Comparison of ENCODE assay signal across 27 mouse cellular contexts in the genomic region with DNA sequence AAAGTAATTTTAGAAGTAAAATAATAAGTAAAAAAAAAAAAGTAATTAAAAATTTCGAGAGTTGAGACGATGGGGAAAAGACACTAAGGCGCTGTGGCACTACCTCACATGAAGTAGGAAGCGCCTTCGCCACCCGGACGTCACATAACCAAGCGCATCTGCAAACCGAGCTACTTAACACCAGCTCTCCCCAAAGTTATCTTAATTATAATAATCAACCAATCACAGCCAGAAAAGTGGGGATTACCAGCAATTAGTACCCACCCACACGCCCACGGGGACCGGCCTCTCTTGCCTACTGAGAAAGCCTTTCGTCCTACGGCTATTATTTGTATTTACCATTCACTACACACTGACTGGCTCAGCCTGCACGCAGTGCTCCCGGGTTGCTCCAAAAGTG. TPM values are rescaled to one million over a fixed set of nuclear protein-coding genes. Genes with fewer than 3 reads are reported as not detected.
A peak's percentile ranks its signal among the peaks of the same experiment; 100 is the strongest.
DNase-seq lines count a peak whose midpoint lies in the region; ATAC-seq and TF ChIP-seq lines count a peak whose summit lies in the region.
"Had no signal": no experiment of that assay in that cellular context is flagged by ENCODE, and none has a peak within 500 bp of the region (broad histone marks: within the 10 kb centered on the region; RNA-seq: fewer than 3 reads in every experiment).

No protein-coding gene starts in this region.

- H3K79me2 ChIP-seq in MEL (ENCODE audit: control insufficient read depth, insufficient read depth, low read length, poor library complexity): no peaks in the 10 kb centered on the region

- no peak for ATAC-seq in intestine, postnatal 0 days
- ATAC-seq in granulocyte monocyte progenitor cell, adult 5-6 weeks (replicated peaks; ENCODE audit: poor library complexity, severe bottlenecking): no peak
- ATAC-seq: forebrain, embryonic 13.5 days; forebrain, embryonic 16.5 days; intestine, embryonic 16.5 days; Patski had no signal

- peaks cover 3 to 12% of the 10 kb centered on the region in 2 experiments; a peak in 3 of 4 replicates for H3K27me3 ChIP-seq in MEL (ENCODE audit: control insufficient read depth in 1 of 2, insufficient read depth in 2 of 2, low read length in 2 of 2)
- peaks cover 17% of the 10 kb centered on the region for H3K27me3 ChIP-seq in intestine, postnatal 0 days (replicated peaks; ENCODE audit: control insufficient read depth, insufficient read depth, low read length)

- no peak overlapping the region for H3K9ac ChIP-seq in MEL (ENCODE audit: control insufficient read depth, low read depth, low read length, poor library complexity, severe bottlenecking)
- H3K9ac ChIP-seq in intestine, postnatal 0 days (ENCODE audit: low read depth, low read length): no peak overlapping the region
- H3K9ac ChIP-seq: forebrain, embryonic 13.5 days; heart, embryonic 13.5 days; hindbrain, embryonic 12.5 days; hindbrain, embryonic 15.5 days had no signal

- no peaks in the 10 kb centered on the region for H3K36me3 ChIP-seq in MEL (ENCODE audit: control insufficient read depth in 1 of 2, insufficient read depth in 2 of 2, low read length in 2 of 2)
- no peaks in the 10 kb centered on the region for H3K36me3 ChIP-seq in intestine, postnatal 0 days (ENCODE audit: control insufficient read depth, insufficient read depth)
- H3K36me3 ChIP-seq: forebrain, embryonic 10.5 days; heart, embryonic 10.5 days; heart, embryonic 13.5 days; hindbrain, embryonic 12.5 days; hindbrain, embryonic 15.5 days had no signal

- TF ChIP-seq CTCF in MEL (IDR thresholded peaks at IDR 0.05 in 2 of 3, conservative IDR thresholded peaks at IDR 0.05 in 1 of 3; ENCODE audit: control insufficient read depth in 1 of 3, insufficient read depth in 1 of 3, low read depth in 2 of 3, low read length in 3 of 3, poor library complexity in 1 of 3, severe bottlenecking in 1 of 3): no peak
- no peak for TF ChIP-seq CTCF in intestine, postnatal 0 days (IDR thresholded peaks at IDR 0.05; ENCODE audit: low read depth)

- H3K9me3 ChIP-seq in MEL (replicated peaks; ENCODE audit: insufficient read depth, low read length): no peaks in the 10 kb centered on the region
- H3K9me3 ChIP-seq in intestine, postnatal 0 days (ENCODE audit: control insufficient read depth): no peaks in the 10 kb centered on the region
- H3K9me3 ChIP-seq: forebrain, embryonic 10.5 days; forebrain, embryonic 13.5 days; heart, embryonic 10.5 days; heart, embryonic 13.5 days; hindbrain, embryonic 12.5 days; hindbrain, embryonic 15.5 days had no signal

- no peak for TF ChIP-seq POLR2A in MEL (IDR thresholded peaks at IDR 0.05; ENCODE audit: control insufficient read depth in 1 of 2, insufficient read depth in 1 of 2, low read depth in 1 of 2, low read length in 2 of 2, poor library complexity in 1 of 2)

- TF ChIP-seq RAD21 in MEL (IDR thresholded peaks at IDR 0.05; ENCODE audit: low read depth, low read length): no peak

- no peak overlapping the region for H3K4me3 ChIP-seq in MEL (ENCODE audit: control insufficient read depth in 1 of 2, insufficient read depth in 1 of 2, low read depth in 2 of 2, low read length in 2 of 2)
- no peak overlapping the region for H3K4me3 ChIP-seq in intestine, postnatal 0 days (ENCODE audit: low read depth, low read length)
- H3K4me3 ChIP-seq: forebrain, embryonic 10.5 days; forebrain, embryonic 13.5 days; gastrocnemius, adult 2 months; heart, adult 2 months; heart, embryonic 10.5 days; heart, embryonic 13.5 days; hindbrain, embryonic 12.5 days; hindbrain, embryonic 15.5 days had no signal

- intact Hi-C loops in gastrocnemius, postnatal 14 days (cut with DNase I; ENCODE audit: low total_unique reads): no loop called here

- H3K4me2 ChIP-seq in intestine, postnatal 0 days (replicated peaks; ENCODE audit: low read depth): no peak overlapping the region
- H3K4me2 ChIP-seq: forebrain, embryonic 13.5 days; heart, embryonic 13.5 days; hindbrain, embryonic 12.5 days; hindbrain, embryonic 15.5 days had no signal

- peaks cover 0 to 2% of the 10 kb centered on the region in 2 experiments; a peak in 1 of 4 replicates for H3K4me1 ChIP-seq in MEL (ENCODE audit: control insufficient read depth in 1 of 2, insufficient read depth in 2 of 2, low read length in 2 of 2)
- no peaks in the 10 kb centered on the region for H3K4me1 ChIP-seq in intestine, postnatal 0 days (replicated peaks; ENCODE audit: control insufficient read depth, insufficient read depth, low read length)

- peak; percentile 61 for DNase-seq in CD4-positive helper T cell, adult 2 months (ENCODE audit: low read depth, low spot score)
- DNase-seq in MEL (ENCODE audit: low read depth, low spot score): peak; percentile 15
- peak; percentile 56 for DNase-seq in induced T-regulatory cell, adult 2 months (ENCODE audit: low read depth)
- DNase-seq in gastrocnemius, postnatal 14 days: no peak
- DNase-seq: adrenal gland, adult 2 months; adrenal gland, postnatal 14 days; cerebellum, adult 11-12 months; cerebellum, adult 9-10 months; cerebellum, postnatal 14 days; gastrocnemius, adult 2 months; gastrocnemius, postnatal 25 days; heart, adult 2 months; heart, postnatal 14 days; heart, postnatal 4 days; kidney, adult 2 months had no signal

- H3K27ac ChIP-seq in MEL (ENCODE audit: control insufficient read depth, low read depth, low read length): no peak overlapping the region
- no peak overlapping the region for H3K27ac ChIP-seq in intestine, postnatal 0 days (ENCODE audit: low read depth, low read length)
- H3K27ac ChIP-seq: forebrain, embryonic 10.5 days; forebrain, embryonic 13.5 days; gastrocnemius, adult 2 months; heart, adult 2 months; heart, embryonic 10.5 days; heart, embryonic 13.5 days; hindbrain, embryonic 12.5 days; hindbrain, embryonic 15.5 days had no signal

- TF ChIP-seq EP300 in MEL (IDR thresholded peaks at IDR 0.05; ENCODE audit: low read depth in 1 of 2, low read length in 2 of 2): no peak

- WGBS in intestine, postnatal 0 days: 79% methylated on average over 16 of the region's 16 CpGs

TF ChIP-seq in MEL, 35 proteins besides CTCF, POLR2A, EP300 and RAD21:
- TF ChIP-seq GATA1 (IDR thresholded peaks at IDR 0.05; ENCODE audit: low read depth, low read length): no peak
- no peak for TF ChIP-seq SIN3A (IDR thresholded peaks at IDR 0.05; ENCODE audit: low read length)
- no peak for TF ChIP-seq MYB (IDR thresholded peaks at IDR 0.05; ENCODE audit: low read depth, low read length)
- no peak for TF ChIP-seq ZC3H11A (IDR thresholded peaks at IDR 0.05; ENCODE audit: low read depth, low read length)
- TF ChIP-seq HCFC1 (IDR thresholded peaks at IDR 0.05; ENCODE audit: low read depth, low read length): no peak
- no peak for TF ChIP-seq MAX (IDR thresholded peaks at IDR 0.05; ENCODE audit: low read length)
- TF ChIP-seq ZNF384 (IDR thresholded peaks at IDR 0.05; ENCODE audit: low read depth, low read length): no peak
- no peak for TF ChIP-seq JUND (IDR thresholded peaks at IDR 0.05; ENCODE audit: low read depth, low read length)
- TF ChIP-seq MYC (IDR thresholded peaks at IDR 0.05; ENCODE audit: low read depth, low read length): no peak
- no peak for TF ChIP-seq TBP (IDR thresholded peaks at IDR 0.05; ENCODE audit: low read depth, low read length)
- no peak for TF ChIP-seq KAT2A (conservative IDR thresholded peaks at IDR 0.05; ENCODE audit: low read depth, low read length)
- TF ChIP-seq ELF1 (IDR thresholded peaks at IDR 0.05; ENCODE audit: low read depth, low read length): no peak
- no peak for TF ChIP-seq USF2 (IDR thresholded peaks at IDR 0.05; ENCODE audit: borderline replicate concordance in 1 of 2, insufficient read depth in 1 of 2, low read depth in 1 of 2, low read length in 2 of 2)
- TF ChIP-seq SMC3 (IDR thresholded peaks at IDR 0.05; ENCODE audit: low read depth, low read length): no peak
- TF ChIP-seq POLR2AphosphoS5 (IDR thresholded peaks at IDR 0.05; ENCODE audit: borderline replicate concordance, low read depth, low read length): no peak
- no peak for TF ChIP-seq CHD2 (IDR thresholded peaks at IDR 0.05; ENCODE audit: low read length)
- TF ChIP-seq ZMIZ1 (IDR thresholded peaks at IDR 0.05; ENCODE audit: low read depth, low read length): no peak

RNA-seq across cellular contexts. Expression of a gene that starts 6.2 kb away (rescaled TPM):
- total RNA-seq in MEL (2012; rRNA removed): not detected in 2 replicates
- not detected for polyA plus RNA-seq in MEL (2012; ENCODE audit: insufficient read depth in 1 of 2, insufficient read length in 2 of 2, low read depth in 1 of 2, low replicate concordance in 2 of 2, missing spikeins in 1 of 2)
- polyA plus RNA-seq in intestine, postnatal 0 days (2015; fragmentation: Nextera tagmentation; extraction: Ambion mirVana): 0.09 and 0.13 TPM in 2 replicates
- not detected in 2 replicates for total RNA-seq in granulocyte monocyte progenitor cell, adult 5-6 weeks (2014; fragmentation: Nextera tagmentation)
- total RNA-seq in granulocyte monocyte progenitor cell, adult 5-6 weeks (2017): 0.26 TPM in 1 of 2 replicates, not detected in the other
- total RNA-seq in gastrocnemius, postnatal 14 days (2021): 1 to 10 TPM in 1 of 2 experiments, under 1 TPM in 1; 0.97 to 1.4 TPM
- total RNA-seq: heart, adult 2 months; heart, postnatal 4 days had no signal
- polyA plus RNA-seq: embryonic facial prominence, embryonic 11.5 days; heart, embryonic 13.5 days; Patski had no signal

RNA-seq across cellular contexts. Expression of a gene that starts 42.3 kb away (rescaled TPM):
- 10.3 and 11.7 TPM in 2 replicates for total RNA-seq in MEL (2012; rRNA removed)
- 10 to 100 TPM in 1 of 2 experiments, not detected in 1; 33.5 TPM for polyA plus RNA-seq in MEL (2012; ENCODE audit: insufficient read depth in 1 of 2, insufficient read length in 2 of 2, low read depth in 1 of 2, low replicate concordance in 2 of 2, missing spikeins in 1 of 2)
- 1.7 and 2.4 TPM in 2 replicates for polyA plus RNA-seq in intestine, postnatal 0 days (2015; fragmentation: Nextera tagmentation; extraction: Ambion mirVana)
- total RNA-seq in granulocyte monocyte progenitor cell, adult 5-6 weeks (2014; fragmentation: Nextera tagmentation): 8.0 and 8.5 TPM in 2 replicates
- total RNA-seq in granulocyte monocyte progenitor cell, adult 5-6 weeks (2017): 1.1 and 6.6 TPM in 2 replicates
- total RNA-seq in gastrocnemius, postnatal 14 days (2021): 1 to 10 TPM; 5.2 to 6.5 TPM

RNA-seq across cellular contexts. Expression of a gene that starts 58.5 kb away (rescaled TPM):
- 8.3 and 11.5 TPM in 2 replicates for total RNA-seq in MEL (2012; rRNA removed)
- polyA plus RNA-seq in MEL (2012; ENCODE audit: insufficient read depth in 1 of 2, insufficient read length in 2 of 2, low read depth in 1 of 2, low replicate concordance in 2 of 2, missing spikeins in 1 of 2): 10 to 100 TPM in 1 of 2 experiments, not detected in 1; 18.9 TPM
- 10.6 and 12.0 TPM in 2 replicates for polyA plus RNA-seq in intestine, postnatal 0 days (2015; fragmentation: Nextera tagmentation; extraction: Ambion mirVana)
- 24.4 and 29.4 TPM in 2 replicates for total RNA-seq in granulocyte monocyte progenitor cell, adult 5-6 weeks (2014; fragmentation: Nextera tagmentation)
- 7.9 and 8.5 TPM in 2 replicates for total RNA-seq in granulocyte monocyte progenitor cell, adult 5-6 weeks (2017)
- total RNA-seq in gastrocnemius, postnatal 14 days (2021): 1 to 10 TPM; 2.7 to 3.3 TPM
